Mouse (Mus musculus) ES-E14 (cell line): Measurements from ENCODE around the gene Dnajc21. TPM values are rescaled to one million over a fixed set of nuclear protein-coding genes. Genes with fewer than 3 reads are reported as not detected.

Source experiments
- DNase-seq: peaks from one replicate; pipeline ENCODE4 v3.0.0-alpha.2; 2013; ENCODE audit warnings: low read depth, low spot score
- H3K27ac ChIP-seq: 2 replicates; pipeline ENCODE4 v1.5.1; 2012; ENCODE audit warnings: low read depth, mild to moderate bottlenecking, low read length, moderate library complexity, mixed read lengths; ENCODE audit not compliant: poor library complexity, insufficient read depth, severe bottlenecking
- H3K36me3 ChIP-seq: 2 replicates; pipeline ENCODE4 v1.6.1; 2012; ENCODE audit warnings: mild to moderate bottlenecking, low read length, moderate library complexity, mixed read lengths; ENCODE audit not compliant: control insufficient read depth, poor library complexity, insufficient read depth, severe bottlenecking
- H3K4me1 ChIP-seq, 2 experiments: fragments of 150-350 bp in 1 of 2; sonication (generic) in 1 of 2; 2 replicates each; pipeline ENCODE4 v1.6.1; 2012; ENCODE audit warnings: low read length in 2 of 2, mild to moderate bottlenecking in 1 of 2, mixed read lengths in 1 of 2; ENCODE audit not compliant: control insufficient read depth in 2 of 2, insufficient read depth in 2 of 2, poor library complexity in 1 of 2
- H3K4me3 ChIP-seq, 2 experiments: fragments of 150-350 bp in 1 of 2; sonication (generic) in 1 of 2; 2 replicates each; pipeline ENCODE4 v1.5.1; 2012; ENCODE audit warnings: low read length in 2 of 2, low read depth in 1 of 2, mild to moderate bottlenecking in 1 of 2, mixed read lengths in 1 of 2; ENCODE audit not compliant: insufficient read depth in 1 of 2, poor library complexity in 1 of 2, severe bottlenecking in 1 of 2
- H3K9ac ChIP-seq: 2 replicates; pipeline ENCODE4 v1.6.1; 2012; ENCODE audit warnings: low read depth, mild to moderate bottlenecking, low read length, mixed read lengths; ENCODE audit not compliant: poor library complexity, insufficient read depth, severe bottlenecking
- H3K9me3 ChIP-seq: fragments of 150-350 bp; sonication (generic); 2 replicates; pipeline ENCODE4 v1.6.1; 2012; ENCODE audit warnings: low read depth, mild to moderate bottlenecking, low read length; ENCODE audit not compliant: control insufficient read depth, insufficient read depth
- CHD2 ChIP-seq: IDR thresholded peaks from 2 replicates; pipeline ENCODE4 v1.6.1; 2014; ENCODE audit warnings: mild to moderate bottlenecking, low read depth, low read length, inconsistent platforms
- HCFC1 ChIP-seq: IDR thresholded peaks from 2 replicates; pipeline ENCODE4 v1.6.1; 2012; ENCODE audit warnings: low read length, inconsistent platforms, borderline replicate concordance; ENCODE audit not compliant: insufficient read depth
- MAFK ChIP-seq: IDR thresholded peaks from 2 replicates; pipeline ENCODE4 v1.6.1; 2014; ENCODE audit warnings: mild to moderate bottlenecking, low read depth, low read length, inconsistent platforms; ENCODE audit not compliant: insufficient read depth
- ZC3H11A ChIP-seq: IDR thresholded peaks from 2 replicates; pipeline ENCODE4 v1.6.1; 2012; ENCODE audit warnings: low read depth, mild to moderate bottlenecking, inconsistent platforms, low read length, borderline replicate concordance
- ZNF384 ChIP-seq: IDR thresholded peaks from 2 replicates; pipeline ENCODE4 v1.6.1; 2012; ENCODE audit warnings: low read depth, low read length, inconsistent platforms
- in situ Hi-C, 2 experiments: fragments of 600-800 bp; cut with MboI; formaldehyde crosslinking; loops; one replicate each; pipeline ENCODE4 v1.15.1; 2025; ENCODE audit warnings: low sequenced_read_pairs in 2 of 2, inconsistent platforms in 1 of 2; ENCODE audit not compliant: unreplicated experiment in 2 of 2
- total RNA-seq: library from RNA; depleted of rRNA; stranded (reverse); fragments of 300-350 nt; gene quantifications from 2 replicates; pipeline ENCODE4 v1.2.3, GENCODE M21; 2012

Gene Dnajc21
- total RNA-seq, 1 experiment: 46.8 TPM

DNA sequence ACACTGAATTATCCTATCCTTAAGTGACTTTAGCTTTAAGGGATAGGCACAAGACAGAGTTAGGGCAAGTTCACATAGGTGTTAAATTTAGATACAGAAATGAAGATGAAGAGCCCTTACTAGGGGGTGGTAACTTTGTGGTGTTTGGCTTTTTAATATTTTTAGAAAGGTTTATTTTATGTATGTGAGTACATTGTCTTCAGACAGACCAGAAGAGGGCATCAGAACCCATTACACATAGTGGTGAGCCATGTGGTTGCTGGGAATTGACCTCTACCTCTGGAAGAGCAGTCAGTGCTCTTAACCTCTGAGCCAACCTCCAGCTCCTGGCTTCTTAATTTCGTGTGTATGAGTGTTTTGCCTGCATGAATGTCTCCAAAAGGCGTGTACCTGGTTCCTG is 16.9 kb upstream of the Dnajc21 start:
- Histone ChIP-seq H3K27ac (no peak overlapping the region; the same call in 1 of the 2 replicates), H3K36me3 (peaks cover 32% of the 10 kb centered on the region), H3K4me3 (peak overlapping the region; percentile 90 to 96; a peak in 3 of 4 replicates), H3K9me3 (no peaks in the 10 kb centered on the region), H3K9ac (peak overlapping the region; percentile 74), H3K4me1 (peaks cover 0 to 4% of the 10 kb centered on the region in 2 experiments; a peak in 1 of 4 replicates)
- TF ChIP-seq CHD2: no peak
- TF ChIP-seq ZNF384: no peak
- TF ChIP-seq HCFC1: no peak
- TF ChIP-seq ZC3H11A: no peak
- no peak for TF ChIP-seq MAFK
- no peak for DNase-seq
- in situ Hi-C loops: loop anchor here in 1 of 2 experiments (25.0 kb wide), 1 partner anchor 900 kb away; the partner anchor contains the start of gene Tars

DNA sequence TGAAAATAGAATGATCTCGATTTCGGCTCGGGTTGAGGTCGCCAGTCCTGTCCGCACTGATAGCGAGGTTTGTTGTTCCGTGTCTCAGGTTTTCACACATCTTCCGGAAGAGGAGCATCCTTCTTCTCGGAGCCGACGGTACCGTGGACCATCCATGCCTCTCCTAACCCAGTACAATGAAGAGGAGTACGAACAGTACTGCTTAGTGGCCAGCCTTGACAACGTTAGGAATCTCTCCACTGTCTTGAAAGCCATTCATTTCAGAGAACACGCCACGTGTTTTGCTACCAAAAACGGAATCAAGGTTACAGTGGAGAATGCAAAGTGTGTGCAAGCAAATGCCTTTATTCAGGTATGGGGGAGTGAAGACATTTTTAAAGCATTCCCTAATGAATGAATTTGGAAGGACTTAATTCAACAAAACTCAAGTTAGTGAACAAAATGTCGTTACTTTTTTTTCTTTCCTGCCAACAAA is 16.1 kb upstream of the Dnajc21 start:
- peak overlapping the region; percentile 89 for H3K9ac ChIP-seq
- H3K4me1 ChIP-seq: peaks cover 0 to 4% of the 10 kb centered on the region in 2 experiments; a peak in 1 of 4 replicates
- H3K4me3 ChIP-seq: peak overlapping the region; percentile 90 to 96
- peaks cover 32% of the 10 kb centered on the region for H3K36me3 ChIP-seq
- peak overlapping the region; percentile 74 for H3K27ac ChIP-seq
- H3K9me3 ChIP-seq: no peaks in the 10 kb centered on the region
- in situ Hi-C loops: loop anchor here in 1 of 2 experiments (25.0 kb wide), 1 partner anchor 901 kb away; the partner anchor contains the start of gene Tars
- DNase-seq: no peak
- TF ChIP-seq MAFK: no peak
- no peak for TF ChIP-seq ZC3H11A
- no peak for TF ChIP-seq CHD2
- TF ChIP-seq ZNF384: no peak
- no peak for TF ChIP-seq HCFC1

DNA sequence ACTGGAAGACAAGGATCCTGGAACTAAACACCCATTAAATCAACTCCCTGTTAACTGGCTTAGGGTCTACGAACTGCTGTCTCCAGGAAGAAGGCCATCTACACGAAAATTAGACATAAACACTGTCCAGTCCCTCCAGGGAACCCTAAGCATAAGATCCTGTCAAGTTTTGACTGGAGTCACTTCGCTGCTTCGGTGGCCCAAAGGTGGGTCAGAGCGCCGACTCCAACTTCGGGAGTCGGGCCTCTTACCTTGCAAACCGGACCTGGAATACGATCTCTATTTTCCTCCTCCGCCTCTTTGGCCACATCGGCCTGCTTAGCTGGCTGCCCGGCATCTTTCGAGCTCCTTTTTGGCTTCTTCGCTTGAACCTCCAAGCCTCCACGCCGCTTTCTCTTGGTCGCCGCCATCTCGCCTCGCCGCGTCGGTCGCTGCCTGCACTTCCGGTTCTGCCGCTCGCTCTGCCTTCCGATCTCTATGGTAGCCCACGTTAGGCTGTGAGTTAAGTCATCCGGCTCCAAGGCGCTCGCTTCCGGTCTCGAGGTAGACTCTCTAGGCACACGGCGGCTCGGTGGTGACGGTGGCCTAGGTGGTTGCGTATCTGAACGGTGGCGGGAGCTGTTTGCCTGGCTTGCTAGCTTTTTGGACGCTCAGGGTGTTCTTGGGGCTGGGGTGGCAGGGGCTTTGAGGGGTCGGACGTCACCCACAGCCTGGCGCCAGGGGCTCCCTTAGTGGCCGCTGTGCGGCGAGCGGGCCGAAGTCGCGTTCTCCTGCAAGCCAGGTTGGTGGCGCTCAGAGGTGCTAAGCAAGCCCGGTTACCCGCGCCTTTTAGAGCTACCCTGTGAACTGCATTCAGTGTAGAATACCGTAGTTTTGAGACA is 15.4 kb upstream of the Dnajc21 start, which contains the start of the genes Brix1 and Rad1:
Gene Brix1, minus strand, starts transcription at position 464 of the 881 bp plus-strand sequence.
Gene Rad1, plus strand, starts transcription at position 535 of the 881 bp plus-strand sequence.
- Histone ChIP-seq H3K9ac (peak within 1 kb of the TSS; percentile 92), H3K36me3 (peaks cover 30% of the 10 kb centered on the region), H3K9me3 (no peaks in the 10 kb centered on the region), H3K4me1 (peaks cover 0 to 4% of the 10 kb centered on the region in 2 experiments; a peak in 1 of 4 replicates), H3K4me3 (peak within 1 kb of the TSS; percentile 90 to 96), H3K27ac (peak within 1 kb of the TSS; percentile 74)
- TF ChIP-seq ZNF384: no peak
- no peak for TF ChIP-seq CHD2
- peak; percentile 76; the same call in 1 of the 2 replicates for TF ChIP-seq HCFC1
- in situ Hi-C loops: loop anchor here in 1 of 2 experiments (25.0 kb wide), 1 partner anchor 902 kb away; the partner anchor contains the start of gene Tars
- DNase-seq: peak; percentile 94

DNA sequence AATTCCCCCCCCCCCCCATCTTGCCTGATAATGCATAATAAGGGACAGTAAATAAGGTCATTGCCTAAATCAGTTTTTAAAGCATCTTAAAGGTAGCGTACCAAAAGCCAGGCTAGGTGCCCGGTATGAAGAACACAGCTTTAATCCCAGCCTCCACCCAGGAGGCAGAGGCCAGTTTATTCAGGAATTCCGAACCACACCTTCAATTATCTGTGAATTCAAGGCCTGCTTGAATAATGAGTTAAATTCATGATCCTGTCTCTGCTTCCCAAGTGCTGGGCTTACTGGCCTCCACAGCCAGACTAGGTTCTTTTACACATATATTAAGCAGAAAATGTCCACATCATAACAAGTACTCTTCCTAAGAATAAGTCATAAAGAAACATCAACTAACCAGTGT is 625 bp upstream of the Dnajc21 start:
- Histone ChIP-seq H3K4me1 (peaks cover 4% of the 10 kb centered on the region in 2 experiments), H3K4me3 (peak overlapping the region; percentile 66 to 79), H3K9me3 (no peaks in the 10 kb centered on the region), H3K27ac (peak overlapping the region; percentile 99), H3K9ac (peak overlapping the region; percentile 76; the same call in 1 of the 2 replicates), H3K36me3 (peaks cover 5% of the 10 kb centered on the region)
- DNase-seq: no peak
- TF ChIP-seq HCFC1: no peak
- no peak for TF ChIP-seq ZNF384
- no peak for TF ChIP-seq MAFK
- TF ChIP-seq CHD2: no peak
- no peak for TF ChIP-seq ZC3H11A
- in situ Hi-C loops: no loop called here
